Mouse (Mus musculus) neural tube, embryonic 15.5 days (tissue): ENCODE data around the gene Slc16a6. TPM values are rescaled to one million over a fixed set of nuclear protein-coding genes. Genes with fewer than 3 reads are reported as not detected.

Experiments
- ATAC-seq: fragments of 200-750 bp; cut with Nextera tagmentation; 2 replicates; pipeline ENCODE4 v1.8.0; 2017; ENCODE audit warnings: mild to moderate bottlenecking, moderate TSS enrichment, moderate library complexity; ENCODE audit not compliant: low FRiP score
- H3K27ac ChIP-seq: fragments of 300-500 bp; sonication (generic); replicated peaks from 2 replicates; pipeline ENCODE4 v1.5.1; 2015; ENCODE audit warnings: mild to moderate bottlenecking, inconsistent platforms
- H3K27me3 ChIP-seq: fragments of 300-500 bp; sonication (generic); replicated peaks from 2 replicates; pipeline ENCODE4 v1.6.1; 2015; ENCODE audit warnings: inconsistent platforms
- H3K36me3 ChIP-seq: fragments of 300-500 bp; sonication (generic); 2 replicates; pipeline ENCODE4 v1.6.1; 2015; ENCODE audit warnings: inconsistent platforms
- H3K4me1 ChIP-seq: fragments of 300-500 bp; sonication (generic); 2 replicates; pipeline ENCODE4 v1.6.1; 2015; ENCODE audit warnings: inconsistent platforms
- H3K4me2 ChIP-seq: fragments of 300-500 bp; sonication (generic); 2 replicates; pipeline ENCODE4 v1.6.1; 2015; ENCODE audit warnings: inconsistent platforms, mild to moderate bottlenecking, moderate library complexity
- H3K4me3 ChIP-seq: fragments of 300-500 bp; sonication (generic); replicated peaks from 2 replicates; pipeline ENCODE4 v1.5.1; 2015; ENCODE audit warnings: mild to moderate bottlenecking, inconsistent platforms
- H3K9ac ChIP-seq: fragments of 300-500 bp; sonication (generic); replicated peaks from 2 replicates; pipeline ENCODE4 v1.6.1; 2015; ENCODE audit warnings: mild to moderate bottlenecking, inconsistent platforms
- H3K9me3 ChIP-seq: fragments of 300-500 bp; sonication (generic); replicated peaks from 2 replicates; pipeline ENCODE4 v1.6.1; 2016; ENCODE audit warnings: inconsistent platforms
- WGBS: fragments of 180-500 bp; shearing (Covaris S2); methylation state at CpG from one replicate; pipeline ENCODE4 v1.1.7; 2015; ENCODE audit warnings: mixed read lengths; 5-methylcytosine and 5-hydroxymethylcytosine counted together
- polyA plus RNA-seq: library from polyadenylated mRNA; unstranded; fragments of >200 nt; fragmentation: Nextera tagmentation; extraction: Ambion mirVana; gene quantifications from 2 replicates; pipeline ENCODE4 v1.2.1, GENCODE M21; 2015

Slc16a6 gene
- polyA plus RNA-seq, 1 experiment from 2014 or later, result 3.7 TPM

GRCm38 (mm10) chr11:109470921-109471861 is 2.2 kb downstream of the Slc16a6 start:
- Histone ChIP-seq H3K9me3 (no peaks in the 10 kb centered on the region), H3K27me3 (no peaks in the 10 kb centered on the region), H3K4me1 (peaks cover 24% of the 10 kb centered on the region), H3K27ac (no peak overlapping the region), H3K9ac (0 out of 2 replicates have a peak overlapping the region, but pooled peaks have one; percentile 84), H3K36me3 (no peaks in the 10 kb centered on the region), H3K4me3 (peak overlapping the region; percentile 79; the same call in 1 of the 2 replicates), H3K4me2 (peak overlapping the region; percentile 93)
- 34% methylated on average over 15 of the region's 15 CpGs for WGBS
- no peak for ATAC-seq

- H3K4me3 ChIP-seq, result no peak overlapping the region
- H3K27ac ChIP-seq, result no peak overlapping the region
- H3K36me3 ChIP-seq, result no peaks in the 10 kb centered on the region
- H3K4me2 ChIP-seq, result no peak overlapping the region
- no peaks in the 10 kb centered on the region for H3K27me3 ChIP-seq
- no peaks in the 10 kb centered on the region for H3K9me3 ChIP-seq
- no peak overlapping the region for H3K9ac ChIP-seq
- 67% methylated on average over 9 of the region's 9 CpGs for WGBS
- peaks cover 24% of the 10 kb centered on the region for H3K4me1 ChIP-seq
- no peak for ATAC-seq
Observed at GRCm38 (mm10) chr11:109470170-109470569, 3.2 kb downstream of the Slc16a6 start.

- Histone ChIP-seq H3K36me3 (no peaks in the 10 kb centered on the region), H3K4me2 (no peak overlapping the region), H3K4me1 (peaks cover 17% of the 10 kb centered on the region), H3K27me3 (no peaks in the 10 kb centered on the region), H3K27ac (no peak overlapping the region), H3K9ac (no peak overlapping the region), H3K4me3 (no peak overlapping the region), H3K9me3 (no peaks in the 10 kb centered on the region)
- no peak for ATAC-seq
- WGBS, result 91% methylated on average over 5 of the region's 5 CpGs
Observed at GRCm38 (mm10) chr11:109468133-109468532, 5.3 kb downstream of the Slc16a6 start.

DNA sequence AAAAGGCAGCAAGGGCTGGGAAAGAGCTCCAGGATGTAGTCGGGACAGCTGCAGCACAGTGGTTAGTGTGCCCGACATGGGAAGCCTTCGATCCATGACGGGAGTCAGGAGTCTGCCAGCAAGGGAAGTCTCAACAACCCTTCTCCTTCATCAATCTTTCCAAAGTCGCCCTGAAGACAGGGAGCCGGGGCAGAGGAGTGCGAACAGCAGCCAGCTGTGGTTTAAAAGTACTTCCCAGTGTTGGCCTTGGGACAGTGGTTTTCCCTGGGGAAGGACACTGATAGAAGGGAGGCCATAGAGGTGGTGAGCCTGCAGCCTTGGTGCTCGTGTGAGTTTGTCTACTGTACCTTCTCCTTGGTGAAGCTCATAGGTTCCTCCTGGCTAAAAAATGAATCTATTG is 6.4 kb downstream of the Slc16a6 start:
- WGBS, result 91% methylated on average over 8 of the region's 8 CpGs
- no peak for ATAC-seq
- Histone ChIP-seq H3K4me3 (no peak overlapping the region), H3K27me3 (no peaks in the 10 kb centered on the region), H3K27ac (no peak overlapping the region), H3K4me1 (peaks cover 12% of the 10 kb centered on the region), H3K9me3 (no peaks in the 10 kb centered on the region), H3K36me3 (no peaks in the 10 kb centered on the region), H3K4me2 (no peak overlapping the region), H3K9ac (no peak overlapping the region)

DNA sequence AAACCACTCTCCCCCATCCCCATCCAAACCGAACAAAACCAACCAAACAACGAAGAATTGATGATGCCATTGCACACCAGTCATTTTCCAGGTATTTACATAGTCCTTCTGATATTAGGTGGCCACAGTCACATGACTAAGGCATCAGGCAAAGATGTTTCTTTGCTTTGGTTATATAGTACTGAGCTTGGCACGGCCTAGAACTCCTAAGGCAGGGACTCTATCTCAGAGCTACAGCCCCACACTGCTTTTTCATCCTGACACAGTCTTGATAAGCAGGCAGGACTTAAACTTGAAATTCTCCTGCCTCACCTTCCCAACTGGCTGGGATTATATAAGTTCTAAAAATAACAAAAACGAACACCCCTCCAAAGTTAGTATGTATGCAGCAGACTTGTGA is 8.3 kb downstream of the Slc16a6 start:
- Histone ChIP-seq H3K4me3 (no peak overlapping the region), H3K4me2 (no peak overlapping the region), H3K36me3 (no peaks in the 10 kb centered on the region), H3K9me3 (no peaks in the 10 kb centered on the region), H3K27ac (no peak overlapping the region), H3K4me1 (no peaks in the 10 kb centered on the region), H3K27me3 (no peaks in the 10 kb centered on the region), H3K9ac (no peak overlapping the region)
- WGBS, result 94% methylated on average over 4 of the region's 4 CpGs
- ATAC-seq, result no peak

GRCm38 (mm10) chr11:109460586-109460985 is 12.8 kb downstream of the Slc16a6 start:
- Histone ChIP-seq H3K4me1 (no peaks in the 10 kb centered on the region), H3K27ac (no peak overlapping the region), H3K4me2 (no peak overlapping the region), H3K9me3 (no peaks in the 10 kb centered on the region), H3K27me3 (no peaks in the 10 kb centered on the region), H3K9ac (no peak overlapping the region), H3K36me3 (no peaks in the 10 kb centered on the region), H3K4me3 (no peak overlapping the region)
- no peak for ATAC-seq
- 82% methylated on average over 5 of the region's 5 CpGs for WGBS

GRCm38 (mm10) chr11:109458165-109458564 is 15.2 kb downstream of the Slc16a6 start:
- Histone ChIP-seq H3K36me3 (no peaks in the 10 kb centered on the region), H3K9me3 (no peaks in the 10 kb centered on the region), H3K4me2 (no peak overlapping the region), H3K9ac (no peak overlapping the region), H3K4me1 (no peaks in the 10 kb centered on the region), H3K4me3 (no peak overlapping the region), H3K27me3 (no peaks in the 10 kb centered on the region), H3K27ac (no peak overlapping the region)
- WGBS, result 97% methylated on average over 11 of the region's 11 CpGs
- no peak for ATAC-seq

DNA sequence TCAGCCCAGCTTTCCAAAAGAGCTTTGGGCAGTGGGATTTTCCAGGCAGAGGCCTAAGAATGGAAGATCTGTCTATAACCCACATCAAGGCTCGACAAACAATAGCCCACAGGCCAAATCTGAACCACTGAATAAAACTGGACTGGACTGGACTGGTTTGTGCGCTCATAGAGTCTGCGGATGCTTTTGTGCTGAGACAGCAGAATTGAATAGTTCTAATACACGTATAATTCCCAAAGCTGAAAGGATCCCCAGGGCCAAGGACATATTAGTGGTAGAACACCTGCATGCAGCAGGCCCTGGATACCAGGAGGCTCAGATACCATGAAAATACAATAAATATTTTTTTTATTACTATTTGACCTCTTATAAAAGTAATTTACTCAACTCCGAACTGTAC is 17.1 kb downstream of the Slc16a6 start:
- ATAC-seq, result no peak
- no peak overlapping the region for H3K4me3 ChIP-seq
- H3K4me1 ChIP-seq, result no peaks in the 10 kb centered on the region
- H3K27ac ChIP-seq, result no peak overlapping the region
- WGBS, result 91% methylated on average over 5 of the region's 5 CpGs
- H3K9ac ChIP-seq, result no peak overlapping the region
- H3K9me3 ChIP-seq, result no peaks in the 10 kb centered on the region
- H3K36me3 ChIP-seq, result no peaks in the 10 kb centered on the region
- no peak overlapping the region for H3K4me2 ChIP-seq
- H3K27me3 ChIP-seq, result no peaks in the 10 kb centered on the region

DNA sequence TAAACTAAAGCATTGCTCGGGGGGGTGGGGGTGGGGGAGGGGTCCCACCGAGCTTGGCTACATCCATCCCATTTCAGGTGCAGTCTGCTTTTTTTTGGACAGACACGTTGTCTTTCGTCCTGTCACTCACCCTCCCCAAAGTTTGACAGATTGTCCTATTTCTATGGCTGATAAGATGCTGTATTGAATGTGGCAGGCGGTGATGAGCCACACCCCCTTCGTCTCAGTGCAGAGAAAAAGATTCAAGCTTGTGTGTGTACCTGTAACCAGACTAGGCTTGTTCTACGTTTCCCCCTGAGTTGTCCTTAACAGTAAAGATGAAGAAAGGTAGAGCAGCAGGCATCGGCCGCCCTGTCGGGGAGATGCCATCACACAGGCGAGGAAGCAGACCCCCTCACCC is 22.2 kb downstream of the Slc16a6 start:
- H3K4me2 ChIP-seq, result no peak overlapping the region
- no peak overlapping the region for H3K4me3 ChIP-seq
- no peaks in the 10 kb centered on the region for H3K9me3 ChIP-seq
- no peak for ATAC-seq
- H3K27me3 ChIP-seq, result no peaks in the 10 kb centered on the region
- no peak overlapping the region for H3K27ac ChIP-seq
- H3K4me1 ChIP-seq, result no peaks in the 10 kb centered on the region
- no peaks in the 10 kb centered on the region for H3K36me3 ChIP-seq
- 90% methylated on average over 11 of the region's 11 CpGs for WGBS
- H3K9ac ChIP-seq, result no peak overlapping the region

DNA sequence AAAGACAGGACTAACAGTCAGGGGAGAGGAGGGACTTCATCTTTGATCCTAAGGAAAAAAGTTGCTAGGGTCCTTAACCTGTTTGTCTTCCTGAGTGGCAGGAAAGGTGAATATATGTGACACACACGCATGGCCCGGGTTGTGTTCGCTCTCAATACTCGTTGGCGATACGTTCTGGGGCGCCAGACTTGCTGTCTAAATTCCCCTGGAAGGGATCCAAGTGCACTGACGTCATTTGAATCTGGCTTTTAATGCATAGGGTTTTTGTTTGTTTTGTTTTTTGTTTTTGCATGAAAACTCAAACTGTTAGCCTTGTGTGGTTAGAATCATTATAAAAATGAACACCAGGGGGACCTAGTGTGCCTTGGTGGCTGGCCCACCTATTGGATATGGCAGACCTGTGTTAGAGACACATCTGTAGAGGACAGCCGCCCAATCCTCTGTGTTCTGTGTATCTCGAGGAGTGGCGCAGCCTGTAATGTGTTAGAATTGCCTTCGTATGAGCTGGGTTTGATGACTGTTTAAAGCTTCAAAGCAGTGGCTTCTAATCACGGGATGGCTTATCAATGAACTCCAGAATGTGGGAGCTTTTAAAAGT is 27.9 kb downstream of the Slc16a6 start:
- 56% methylated on average over 13 of the region's 13 CpGs for WGBS
- no peak overlapping the region for H3K4me3 ChIP-seq
- no peaks in the 10 kb centered on the region for H3K9me3 ChIP-seq
- H3K4me1 ChIP-seq, result 0 out of 2 replicates have a peak, but pooled peaks cover 3% of the 10 kb centered on the region
- 0 out of 2 replicates have a peak, but pooled peaks have one; percentile 55 for ATAC-seq
- H3K27me3 ChIP-seq, result no peaks in the 10 kb centered on the region
- H3K27ac ChIP-seq, result no peak overlapping the region
- no peaks in the 10 kb centered on the region for H3K36me3 ChIP-seq
- no peak overlapping the region for H3K9ac ChIP-seq
- no peak overlapping the region for H3K4me2 ChIP-seq

- no peaks in the 10 kb centered on the region for H3K36me3 ChIP-seq
- H3K4me1 ChIP-seq, result peaks cover 11% of the 10 kb centered on the region
- no peak overlapping the region for H3K4me2 ChIP-seq
- no peak for ATAC-seq
- 47% methylated on average over 7 of the region's 7 CpGs for WGBS
- H3K27me3 ChIP-seq, result no peaks in the 10 kb centered on the region
- no peak overlapping the region for H3K27ac ChIP-seq
- no peak overlapping the region for H3K4me3 ChIP-seq
- H3K9ac ChIP-seq, result no peak overlapping the region
- H3K9me3 ChIP-seq, result no peaks in the 10 kb centered on the region
Observed at GRCm38 (mm10) chr11:109444600-109444999, 28.8 kb downstream of the Slc16a6 start.
